Mouse (Mus musculus) heart, adult 2 months (tissue): ENCODE measurements around the gene Adat2.

ENCODE experiments used
- CTCF ChIP-seq: fragments of 200-600 bp; IDR thresholded peaks from 2 replicates; pipeline ENCODE4 v1.8.1; 2022; ENCODE audit warnings: antibody characterized with exemption, mild to moderate bottlenecking, moderate library complexity
- EP300 ChIP-seq: fragments of 200-500 bp; IDR thresholded peaks from 2 replicates; pipeline ENCODE4 v1.6.1; 2011; ENCODE audit warnings: low read depth, low read length, control low read depth; ENCODE audit not compliant: insufficient read depth

DNA sequence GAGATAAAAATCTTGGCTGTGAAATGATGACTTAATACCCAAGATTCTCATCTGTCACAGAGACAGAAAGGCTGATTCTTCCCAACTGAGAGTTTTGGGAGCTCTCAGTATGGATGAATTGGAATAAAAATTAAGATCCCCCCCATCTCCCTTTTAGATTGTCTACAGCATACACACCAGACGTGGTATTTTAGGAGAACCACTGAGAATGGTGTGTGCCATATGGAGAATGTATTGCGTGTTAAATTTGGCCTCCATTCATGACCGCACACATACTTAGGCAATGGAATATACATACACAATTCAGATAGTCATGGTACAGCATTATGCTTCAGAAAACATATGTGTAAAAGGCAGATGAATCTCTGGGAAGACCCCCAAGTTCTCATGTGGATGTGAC lies 40.8 kb downstream of the Adat2 start:
- no peak for TF ChIP-seq CTCF
- TF ChIP-seq EP300 = no peak
